Mouse (Mus musculus) inflammation-experienced regulatory T-cells (primary cell): ENCODE measurements around the gene Rasgrp3. TPM values are rescaled to one million over a fixed set of nuclear protein-coding genes. Genes with fewer than 3 reads are reported as not detected.

ENCODE experiments used
- polyA plus RNA-seq, 2 experiments: library from polyadenylated mRNA; unstranded; fragments of 100-300 nt; shearing (Covaris generic); gene quantifications; one replicate each; pipeline ENCODE4 v1.2.1; 2017

The Rasgrp3 gene
- 1 to 10 TPM in 1 of 2 experiments, under 1 TPM in 1; 0.96 to 5.1 TPM for polyA plus RNA-seq

DNA sequence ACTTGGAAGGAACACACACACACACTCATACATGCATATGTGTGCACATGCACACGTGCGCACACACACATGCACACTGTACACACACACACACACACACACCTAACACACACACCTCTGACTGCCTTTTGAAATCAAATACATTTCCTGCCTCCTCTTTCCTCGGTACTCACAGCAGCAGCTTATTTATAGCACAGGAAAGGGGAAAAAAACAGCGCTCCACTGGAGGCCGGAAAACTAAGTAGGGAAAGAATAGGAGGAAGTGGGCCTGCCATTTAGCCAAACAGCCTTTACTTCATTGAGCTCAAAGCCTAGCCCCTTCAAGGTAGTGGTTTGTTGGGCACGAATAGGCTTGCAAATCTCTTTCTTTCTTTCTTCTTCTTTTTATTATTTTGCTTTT, at the start of gene Rasgrp3:
Rasgrp3 (plus strand) TSS at position 298 of the 400 bp plus-strand sequence.

GRCm38 (mm10) chr17:75551512-75552400, 116.1 kb downstream of the Rasgrp3 start, which contains the start of gene Fam98a:
Gene Fam98a (minus strand): TSS chr17:75551946.

Other genes with a start within 250 kb of the Rasgrp3 start
- 10 to 100 TPM; 16.9 to 24.8 TPM for gene Fam98a, start 116.0 kb downstream of the Rasgrp3 start, polyA plus RNA-seq